Mouse (Mus musculus): ENCODE results near the gene Rnf212.

GRCm38 (mm10) chr5:108715974-108716373 is 58.8 kb downstream of the Rnf212 start:
- TF ChIP-seq CTCF (IDR thresholded peaks at IDR 0.05; ENCODE audit: borderline replicate concordance, insufficient read depth, low read depth, low read length) (no peak), POLR2A (IDR thresholded peaks at IDR 0.05; ENCODE audit: borderline replicate concordance, insufficient read depth, low read length) (no peak)
